Mouse (Mus musculus) hematopoietic stem cell, adult 5-6 weeks (primary cell): ENCODE measurements at regions not wholly inside any gene's neighbourhood (a gene's known extent, or its start where the extent isn't known, plus 50 kb on each side); places are given as distances from the start of the nearest gene placed in this dataset.
A peak's percentile ranks its signal among the peaks of the same experiment; 100 is the strongest.
"Not testable (repeated sequence)": the region's sequence is repeated elsewhere in the genome, so short reads cannot be mapped to it uniquely, and the experiment has no call there.

Source experiments
- ATAC-seq, 2 experiments: fragments of 125-278 bp in 1 of 2; replicated peaks in 1 of 2; 2 replicates each; pipeline ENCODE4 v1.8.0; 2016 to 2017; ENCODE audit warnings: inconsistent platforms in 2 of 2, mild to moderate bottlenecking in 2 of 2, moderate number of reproducible peaks in 2 of 2, low read depth in 1 of 2, moderate TSS enrichment in 1 of 2; ENCODE audit not compliant: low FRiP score in 2 of 2, poor library complexity in 2 of 2, severe bottlenecking in 2 of 2, insufficient read depth in 1 of 2, low TSS enrichment in 1 of 2

- no peak for ATAC-seq
Observed at GRCm38 (mm10) chr3:117061182-117061581, 92.4 kb upstream of the Palmd start.

GRCm38 (mm10) chr3:117054711-117055110, 85.9 kb upstream of the Palmd start:
- ATAC-seq, result not testable (repeated sequence)

GRCm38 (mm10) chr3:117051431-117051830, 82.6 kb upstream of the Palmd start:
- ATAC-seq, result no peak

- ATAC-seq, result no peak
Observed at GRCm38 (mm10) chr3:117050909-117051308, 82.1 kb upstream of the Palmd start.

- 0 out of 4 replicates have a peak, but pooled peaks of 1 of the 2 experiments have one; percentile 27 for ATAC-seq
Observed at GRCm38 (mm10) chr3:117049410-117049809, 80.6 kb upstream of the Palmd start.

GRCm38 (mm10) chr3:117044809-117045208, 76.0 kb upstream of the Palmd start:
- no peak for ATAC-seq

GRCm38 (mm10) chr3:117044304-117044703, 75.5 kb upstream of the Palmd start:
- peak in 1 of 2 experiments; percentile 45; a peak in 2 of 4 replicates for ATAC-seq

- no peak for ATAC-seq
Observed at GRCm38 (mm10) chr3:117038928-117039300, 70.1 kb upstream of the Palmd start.

GRCm38 (mm10) chr3:117038280-117038927, 69.6 kb upstream of the Palmd start:
- no peak for ATAC-seq
